Mouse (Mus musculus): ENCODE data around the gene Tbc1d2.
"Not testable (repeated sequence)": the region's sequence is repeated elsewhere in the genome, so short reads cannot be mapped to it uniquely, and the experiment has no call there.

Gene Tbc1d2

DNA sequence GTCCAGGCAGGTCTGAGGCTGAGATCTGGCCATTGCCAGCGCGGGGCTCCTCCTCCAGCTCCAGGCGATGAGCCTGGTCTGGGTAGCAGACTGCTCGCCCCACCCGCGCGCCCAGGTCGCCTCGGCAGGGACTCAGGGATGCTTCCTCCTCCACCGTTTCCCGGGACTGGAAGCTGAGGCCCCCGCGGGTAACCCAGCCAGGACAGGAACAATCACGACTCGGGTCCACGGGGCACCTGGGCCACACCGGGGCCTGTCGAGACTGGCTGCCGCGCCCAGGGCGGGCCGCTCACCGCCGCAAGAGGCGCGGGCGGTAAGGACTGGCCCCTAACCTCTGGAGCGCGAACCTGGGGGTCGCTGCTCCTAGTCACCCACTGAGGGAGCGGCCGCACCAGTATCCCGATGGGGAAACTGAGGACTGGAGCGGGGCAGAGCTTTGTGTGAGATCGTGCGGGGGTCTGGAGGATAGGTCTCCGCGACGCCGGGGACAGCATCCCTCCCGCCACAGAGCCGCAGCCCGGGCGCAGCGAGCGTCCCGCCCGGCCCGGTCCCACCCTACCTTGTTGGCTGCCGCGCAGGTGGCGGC lies 48.7 kb downstream of the Tbc1d2 start:
- no peak for DNase-seq (ENCODE audit: low spot score)

DNA sequence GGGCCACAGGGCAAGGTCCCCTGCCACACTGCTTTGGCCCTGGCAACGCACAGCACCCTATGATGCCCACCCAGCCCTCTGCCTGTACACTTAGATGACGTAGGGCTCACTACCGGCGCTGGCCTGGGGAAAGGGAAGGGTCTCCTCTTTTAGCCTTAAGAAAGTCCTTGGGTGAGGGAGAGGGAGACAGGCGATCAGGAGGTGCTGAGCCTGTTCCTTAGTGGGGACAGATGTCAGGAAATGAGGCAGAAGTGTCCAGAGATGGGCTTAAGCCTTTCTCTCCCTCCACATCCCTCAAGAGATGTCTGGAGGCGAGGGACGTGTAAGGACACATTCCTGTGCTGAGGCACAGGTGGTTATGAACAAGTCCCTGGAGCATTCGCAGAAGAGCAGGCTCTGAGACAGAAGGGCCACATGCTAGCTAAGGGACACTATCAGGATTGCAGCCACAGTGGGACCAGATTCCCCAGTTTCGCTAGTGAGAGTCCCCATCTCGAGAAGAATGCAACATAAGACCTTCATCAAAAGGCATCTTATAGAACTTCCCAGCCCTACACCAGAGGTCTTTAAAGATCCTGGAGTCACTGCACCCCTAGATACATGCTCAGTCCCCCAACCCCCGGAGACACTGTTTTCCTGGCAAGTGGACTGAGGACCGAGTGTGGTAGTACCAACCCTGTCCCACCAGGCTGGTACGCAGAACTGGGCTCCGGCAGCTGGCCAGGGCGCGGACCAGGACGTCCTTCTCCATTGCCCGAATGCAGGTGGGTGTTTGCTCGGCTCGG lies 49.3 kb downstream of the Tbc1d2 start:
- DNase-seq (ENCODE audit: low spot score) = no peak

DNA sequence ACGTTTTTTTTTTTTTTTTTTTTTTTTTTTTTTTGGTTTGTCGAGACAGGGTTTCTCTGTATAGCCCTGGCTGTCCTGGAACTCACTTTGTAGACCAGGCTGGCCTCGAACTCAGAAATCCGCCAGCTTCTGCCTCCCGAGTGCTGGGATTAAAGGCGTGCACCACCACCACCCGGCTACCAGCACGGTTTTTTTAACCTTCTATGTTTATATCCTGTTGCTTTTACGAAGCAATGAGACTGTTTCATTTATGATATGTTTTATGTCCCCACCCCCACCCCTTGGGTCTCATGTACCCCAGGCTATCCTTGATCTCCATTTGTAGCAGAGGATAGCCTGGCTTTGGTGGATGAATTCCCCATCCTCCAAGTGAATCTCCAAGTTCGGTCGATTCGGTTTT lies 50.4 kb downstream of the Tbc1d2 start:
- DNase-seq (ENCODE audit: low spot score) = not testable (repeated sequence)

DNA sequence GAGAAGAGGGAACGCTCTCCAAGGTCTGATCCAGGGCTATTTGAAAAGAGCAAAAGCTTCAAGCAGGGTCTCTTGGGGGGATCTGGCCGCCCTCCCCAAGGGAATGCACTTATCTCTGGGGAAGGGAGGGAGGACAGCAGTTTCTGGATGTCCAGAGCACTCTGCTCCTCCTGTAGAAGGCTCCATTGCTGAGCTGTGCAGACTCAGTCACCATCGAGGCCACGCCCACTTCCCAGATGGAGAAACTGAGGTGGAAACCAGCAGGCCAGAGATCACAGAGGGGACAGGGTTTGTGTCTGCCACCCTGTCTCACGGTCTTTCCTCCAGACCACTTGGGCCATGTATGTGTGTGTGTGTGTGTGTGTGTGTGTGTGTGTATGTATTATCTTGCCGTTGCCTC lies 51.0 kb downstream of the Tbc1d2 start:
- no peak for DNase-seq (ENCODE audit: low spot score)

DNA sequence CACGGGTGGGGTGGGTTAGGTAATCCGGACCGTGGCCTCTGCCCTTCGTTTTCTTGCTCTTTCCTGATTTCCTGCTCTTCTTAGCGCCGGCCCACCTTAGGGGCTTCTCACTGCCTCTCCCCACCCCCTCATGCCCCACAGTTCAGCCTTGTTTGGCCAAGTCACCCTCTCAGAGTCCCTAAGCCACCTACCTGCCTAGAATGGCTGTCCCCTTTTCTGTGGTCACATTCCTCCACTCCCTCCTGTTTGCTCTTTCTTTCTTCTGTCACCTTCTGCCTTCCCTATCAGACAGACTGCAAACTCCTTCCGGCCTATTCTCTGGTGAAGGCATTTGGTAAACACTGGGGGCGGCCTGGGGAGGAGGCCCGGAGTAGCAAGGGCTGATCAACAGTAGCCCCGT lies 51.9 kb downstream of the Tbc1d2 start:
- DNase-seq (ENCODE audit: low spot score) = no peak

DNA sequence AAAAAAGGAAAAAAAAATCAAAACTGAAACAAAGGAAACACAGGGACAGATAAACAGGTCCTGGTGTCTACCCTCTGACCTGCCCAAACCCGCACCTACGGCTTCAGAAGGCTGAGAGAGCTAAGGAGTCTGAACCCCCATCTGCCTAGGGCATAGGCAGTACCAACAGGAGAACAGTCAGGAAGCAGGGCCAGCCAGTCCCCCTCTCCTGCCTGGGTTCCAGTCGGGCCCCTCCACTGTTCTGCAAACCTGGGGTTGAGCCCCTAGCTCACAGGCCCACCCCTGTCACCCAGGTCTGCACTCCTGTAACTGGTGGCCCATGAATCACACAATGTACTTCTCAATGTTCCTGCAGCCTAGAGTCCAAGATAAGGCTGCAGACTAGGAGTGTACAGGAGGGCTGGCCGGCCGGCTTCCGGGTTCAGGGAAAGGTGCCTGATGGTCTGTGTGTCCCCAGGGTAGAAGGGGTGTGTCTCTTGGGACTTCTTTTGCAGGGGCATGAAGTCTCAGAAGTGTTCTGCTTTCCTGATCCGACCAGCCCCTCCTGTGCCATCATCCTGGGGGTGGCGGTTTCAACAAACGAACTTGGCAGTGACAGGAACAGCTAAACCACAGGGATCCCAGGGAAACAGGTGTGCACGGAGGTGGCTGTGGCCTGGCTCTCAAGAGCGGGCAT lies 52.6 kb downstream of the Tbc1d2 start:
- DNase-seq (ENCODE audit: low spot score) = no peak

DNA sequence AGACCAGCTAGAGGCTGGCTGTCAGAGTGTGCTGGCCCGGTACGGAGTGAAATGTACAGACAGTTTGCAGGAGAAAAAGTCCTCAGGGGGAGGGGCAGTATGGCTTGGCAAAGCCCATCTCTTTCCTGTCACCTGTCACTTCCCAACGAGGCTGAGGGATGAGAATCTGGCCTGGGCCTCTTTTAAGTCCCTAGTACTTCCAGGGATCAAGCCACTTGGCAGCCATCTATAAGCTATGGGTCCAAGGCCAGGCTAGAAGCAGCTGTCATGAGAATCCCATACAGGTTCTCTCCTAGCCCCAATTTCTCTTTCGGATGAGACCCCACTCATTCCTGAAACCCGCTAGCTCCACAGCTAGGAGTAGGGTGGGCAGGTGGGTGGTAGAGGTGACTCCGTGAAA lies 53.6 kb downstream of the Tbc1d2 start:
- no peak for DNase-seq (ENCODE audit: low spot score)

DNA sequence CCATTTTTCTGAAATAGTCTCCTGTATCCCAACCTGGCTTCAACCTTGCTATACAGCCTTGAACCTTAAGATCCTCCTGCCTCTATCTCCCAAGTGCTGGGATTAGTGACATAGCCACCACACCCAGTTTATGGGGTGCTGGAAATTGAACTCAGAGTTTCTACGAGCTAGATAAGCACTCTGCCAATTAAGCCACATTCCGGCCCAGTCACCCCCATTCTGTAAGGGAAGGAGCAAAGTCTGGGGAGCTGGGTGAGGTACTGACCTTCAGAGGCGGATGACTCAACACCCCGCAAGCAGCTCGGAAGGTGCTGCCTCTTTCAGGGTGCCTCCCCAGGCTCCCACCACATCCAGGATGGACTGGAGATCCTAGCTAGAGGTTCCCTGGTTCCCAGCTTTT lies 55.9 kb downstream of the Tbc1d2 start:
- no peak for DNase-seq (ENCODE audit: low spot score)

DNA sequence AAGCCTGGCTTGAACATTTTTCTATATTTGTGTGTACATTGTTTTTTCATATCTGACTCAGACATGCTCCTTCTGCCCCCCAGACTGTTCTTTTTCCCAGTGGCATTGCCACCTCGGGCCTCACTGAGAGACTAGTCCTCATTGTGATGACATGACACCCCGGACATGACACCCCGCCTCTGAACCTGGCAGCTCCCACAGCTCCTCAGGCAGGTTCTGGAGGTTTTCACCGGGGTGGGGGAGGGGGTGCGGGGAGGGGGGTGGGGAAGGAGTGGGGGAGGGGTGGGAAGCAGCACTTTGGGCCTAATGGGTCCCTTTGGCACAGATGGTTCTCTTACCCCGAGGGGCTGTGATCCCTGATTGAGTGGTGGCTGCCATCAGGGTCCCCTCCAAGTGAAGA lies 56.5 kb downstream of the Tbc1d2 start:
- no peak for DNase-seq (ENCODE audit: low spot score)

DNA sequence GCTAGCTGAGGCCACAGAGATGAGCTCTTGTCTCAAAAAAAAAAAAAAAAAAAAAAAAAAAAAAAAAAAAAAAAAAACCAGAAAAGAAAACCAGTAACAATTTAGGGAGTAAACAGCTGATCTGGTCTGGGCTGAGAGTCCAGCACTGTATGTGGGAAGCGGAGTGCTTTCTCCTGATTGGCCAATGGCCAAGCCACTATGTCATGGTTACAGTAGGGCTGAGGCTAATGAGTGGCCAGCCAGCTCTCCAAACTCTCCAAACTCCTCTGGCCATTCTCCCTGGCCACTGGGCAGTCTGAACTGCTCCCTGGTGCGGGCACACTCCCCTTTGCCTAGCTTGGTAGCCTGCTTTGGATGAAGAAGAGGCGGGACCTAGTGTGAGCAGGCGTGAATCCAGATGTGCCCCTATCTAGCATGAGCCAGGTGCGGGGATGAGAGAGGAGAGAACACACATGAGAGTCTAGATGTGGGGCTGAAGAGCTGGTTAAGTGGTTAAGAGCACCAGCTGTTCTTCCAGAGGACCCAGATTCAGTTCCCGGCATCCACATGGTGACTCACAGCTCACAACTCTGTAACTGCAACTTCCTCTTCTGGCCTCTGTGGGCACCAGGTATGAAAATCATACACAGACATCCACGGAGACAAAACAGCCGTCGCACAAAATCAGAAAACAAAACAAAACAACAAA lies 58.0 kb downstream of the Tbc1d2 start:
- no peak for DNase-seq (ENCODE audit: low spot score)

DNA sequence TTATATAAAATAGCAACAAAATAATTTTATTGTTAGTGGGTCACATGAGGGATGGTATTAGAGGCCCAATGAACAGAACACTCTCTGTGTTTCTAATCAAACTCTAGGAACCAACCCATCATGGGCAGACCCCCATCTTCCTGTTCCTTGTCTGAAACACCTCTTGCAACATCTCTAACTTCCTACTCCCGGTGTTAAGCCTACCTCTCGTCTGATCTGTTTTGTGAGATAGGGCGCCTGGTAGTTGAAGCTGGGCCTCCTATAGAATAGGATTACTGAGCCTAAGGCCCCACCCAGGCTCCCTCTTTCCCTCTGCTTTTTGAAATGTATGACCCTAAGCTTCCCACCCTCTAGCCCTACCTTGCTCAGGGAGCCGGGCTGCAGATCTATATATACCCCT lies 59.2 kb downstream of the Tbc1d2 start:
- DNase-seq (ENCODE audit: low spot score) = no peak

DNA sequence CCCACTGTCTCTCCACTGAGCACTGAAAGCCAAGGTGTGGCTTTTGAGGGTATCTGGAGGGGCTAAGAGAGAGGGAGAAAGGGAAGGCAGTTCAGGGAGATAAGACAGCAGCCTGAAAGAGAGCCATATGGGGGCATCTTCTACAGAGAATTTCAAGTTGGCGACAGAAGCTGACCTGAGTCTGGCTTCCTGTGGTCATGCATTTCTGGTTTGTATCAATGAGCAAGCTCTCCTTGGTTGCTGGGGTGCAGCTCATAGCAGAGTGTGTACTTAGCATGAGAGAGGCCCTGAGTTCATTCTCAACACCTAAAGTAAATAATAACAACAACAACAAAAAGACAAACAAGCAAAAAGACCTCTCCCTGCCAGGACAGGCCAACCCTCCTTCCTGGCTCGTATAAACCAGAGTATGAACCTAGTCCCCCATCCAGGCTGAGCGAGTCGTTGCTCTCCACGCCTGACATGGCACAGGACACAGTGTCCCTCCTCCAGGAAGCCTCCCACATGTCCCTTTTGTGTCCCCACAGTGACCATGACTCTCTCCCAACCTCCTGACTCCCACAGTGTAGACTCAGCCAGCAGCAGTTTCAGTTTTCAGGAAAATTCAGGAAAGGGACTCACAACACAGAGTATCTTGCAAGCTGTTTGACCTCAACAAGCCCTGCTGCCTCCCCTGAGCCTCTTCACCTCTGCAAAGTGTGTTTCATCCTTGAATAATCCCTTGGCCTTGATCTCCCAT lies 59.9 kb downstream of the Tbc1d2 start:
- no peak for DNase-seq (ENCODE audit: low spot score)

DNA sequence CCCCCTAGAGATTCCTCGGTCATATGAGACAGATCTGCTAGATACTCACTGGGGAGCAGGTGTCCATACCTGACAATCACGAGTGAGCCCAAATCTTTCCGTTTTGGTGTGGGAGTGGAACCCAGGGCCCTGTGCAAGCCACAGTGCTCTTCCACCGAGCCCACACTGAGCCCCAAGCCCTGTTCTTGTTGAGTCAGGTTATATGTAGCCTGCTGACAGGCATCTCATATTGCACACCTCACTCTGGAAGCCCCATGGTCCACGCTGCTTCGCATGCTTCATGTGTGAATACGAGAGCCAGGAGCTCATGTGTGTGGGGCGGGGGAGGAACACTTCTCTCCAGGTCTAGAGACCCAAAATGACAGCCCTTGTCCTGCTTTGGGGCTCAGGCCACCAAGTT lies 60.9 kb downstream of the Tbc1d2 start:
- DNase-seq (ENCODE audit: low spot score) = no peak

DNA sequence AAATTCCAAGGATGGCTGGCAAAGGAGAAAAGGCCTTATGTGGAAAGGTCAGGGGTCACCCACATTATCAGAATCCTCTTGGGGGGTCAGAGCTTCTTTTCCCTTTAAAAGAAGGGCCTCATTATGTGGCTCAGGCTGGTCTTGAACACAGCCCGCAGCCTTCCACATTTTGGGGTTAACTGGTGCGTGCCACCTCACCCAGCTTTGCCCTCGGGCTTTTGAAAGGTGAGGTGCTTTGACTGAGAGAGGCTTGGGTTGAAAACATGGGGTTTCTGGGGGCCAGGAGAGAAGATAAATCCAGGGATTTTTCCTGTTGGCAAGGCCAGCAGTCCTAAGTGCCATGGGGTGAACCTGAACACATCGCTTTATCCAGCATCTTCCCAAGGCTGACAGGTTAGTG lies 63.5 kb downstream of the Tbc1d2 start:
- DNase-seq (ENCODE audit: low spot score) = no peak

DNA sequence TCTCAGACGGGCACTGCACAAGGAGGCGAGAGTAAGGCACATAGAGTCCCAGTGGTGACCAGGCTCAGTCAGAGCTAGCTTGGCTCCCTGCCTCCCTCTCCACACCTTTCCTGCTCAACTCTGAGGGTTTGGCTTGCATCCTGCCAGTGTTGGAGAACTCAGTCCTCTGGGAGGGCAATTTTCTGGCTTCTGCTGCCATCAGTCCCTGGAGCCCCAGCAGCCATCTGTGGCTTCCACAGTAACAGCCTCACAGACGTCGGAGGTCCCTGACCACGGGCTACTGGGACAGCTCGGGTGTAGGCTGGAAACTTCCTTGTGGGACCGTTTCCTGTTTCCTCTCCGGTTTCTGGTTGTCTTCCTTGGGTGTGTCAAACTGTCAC lies 64.2 kb downstream of the Tbc1d2 start:
- DNase-seq (ENCODE audit: low spot score) = no peak

DNA sequence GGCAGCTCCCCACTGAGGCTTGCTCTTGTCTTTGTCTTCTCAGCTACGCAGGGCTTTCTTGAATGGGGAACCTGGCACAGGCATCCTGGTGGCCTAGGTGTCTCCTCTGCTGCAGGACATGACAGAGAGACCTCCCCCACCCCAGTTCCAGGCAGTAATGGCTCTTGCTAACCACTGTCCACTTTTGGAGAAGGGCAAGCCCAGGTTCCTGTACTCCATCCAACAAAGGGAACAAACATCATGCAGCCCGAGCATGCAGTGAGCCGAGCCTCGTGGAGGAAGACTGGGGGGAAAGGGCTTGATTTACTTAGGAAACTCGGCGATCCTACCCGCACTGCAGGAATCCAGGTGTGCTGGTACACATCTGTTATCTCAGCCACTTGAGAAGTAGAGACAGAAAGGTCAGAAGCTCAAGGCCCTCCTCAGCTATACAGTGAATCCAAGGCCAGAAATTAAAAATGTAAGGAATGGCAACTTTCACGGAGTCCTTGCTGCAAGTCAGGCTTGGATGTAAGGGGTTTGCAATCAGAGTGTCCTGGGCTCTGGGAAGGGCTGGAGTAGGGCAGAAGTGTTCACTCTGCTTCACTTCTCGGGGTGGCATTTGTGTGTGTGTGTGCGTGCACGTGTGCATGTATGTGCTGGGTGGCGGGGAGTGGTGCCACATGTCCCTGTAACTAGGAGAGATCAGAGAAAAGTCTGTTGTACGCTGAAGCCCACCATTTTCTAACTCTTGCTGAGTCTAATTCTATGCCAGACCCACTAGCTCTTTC lies 64.8 kb downstream of the Tbc1d2 start:
- DNase-seq (ENCODE audit: low spot score) = no peak

DNA sequence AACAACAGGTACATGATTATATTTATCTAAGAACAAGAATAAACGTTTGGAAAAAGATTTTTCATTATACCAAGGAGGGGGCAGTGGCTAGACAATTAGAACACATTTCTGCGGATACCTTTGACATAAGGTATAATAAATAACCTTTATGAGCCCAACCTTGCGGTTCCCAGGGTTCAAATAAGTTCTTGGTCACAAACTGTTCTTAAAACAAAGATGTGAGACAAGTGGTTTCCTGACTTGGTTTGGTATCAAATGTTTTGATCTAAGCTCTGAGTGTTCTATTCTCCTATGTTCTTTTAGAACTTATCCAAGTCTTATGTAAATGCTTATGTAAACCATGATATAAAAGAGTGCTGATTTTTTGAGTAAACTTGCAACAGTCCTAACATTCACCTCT lies 65.5 kb downstream of the Tbc1d2 start:
- not testable (repeated sequence) for DNase-seq (ENCODE audit: low spot score)

DNA sequence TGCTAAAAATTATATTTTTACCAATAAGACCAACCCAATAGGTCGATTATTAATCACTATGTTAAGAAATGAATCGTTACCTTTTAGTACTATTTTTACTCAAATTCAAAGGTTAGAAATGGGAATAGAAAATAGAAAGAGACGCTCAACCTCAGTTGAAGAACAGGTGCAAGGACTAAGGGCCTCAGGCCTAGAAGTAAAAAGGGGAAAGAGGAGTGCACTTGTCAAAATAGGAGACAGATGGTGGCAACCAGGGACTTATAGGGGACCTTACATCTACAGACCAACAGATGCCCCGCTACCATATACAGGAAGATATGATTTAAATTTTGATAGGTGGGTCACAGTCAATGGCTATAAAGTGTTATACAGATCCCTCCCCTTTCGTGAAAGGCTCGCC lies 65.9 kb downstream of the Tbc1d2 start:
- DNase-seq (ENCODE audit: low spot score) = not testable (repeated sequence)

DNA sequence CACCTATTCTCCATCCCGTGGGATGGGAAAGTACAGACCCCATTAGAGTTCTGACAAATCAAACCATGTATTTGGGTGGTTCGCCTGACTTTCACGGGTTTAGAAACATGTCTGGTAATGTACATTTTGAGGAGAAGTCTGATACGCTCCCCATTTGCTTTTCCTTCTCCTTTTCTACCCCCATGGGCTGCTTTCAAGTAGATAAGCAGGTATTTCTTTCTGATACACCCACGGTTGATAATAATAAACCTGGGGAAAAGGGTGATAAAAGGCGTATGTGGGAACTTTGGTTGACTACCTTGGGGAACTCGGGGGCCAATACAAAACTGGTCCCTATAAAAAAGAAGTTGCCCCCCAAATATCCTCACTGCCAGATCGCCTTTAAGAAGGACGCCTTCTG lies 68.0 kb downstream of the Tbc1d2 start:
- not testable (repeated sequence) for DNase-seq (ENCODE audit: low spot score)

DNA sequence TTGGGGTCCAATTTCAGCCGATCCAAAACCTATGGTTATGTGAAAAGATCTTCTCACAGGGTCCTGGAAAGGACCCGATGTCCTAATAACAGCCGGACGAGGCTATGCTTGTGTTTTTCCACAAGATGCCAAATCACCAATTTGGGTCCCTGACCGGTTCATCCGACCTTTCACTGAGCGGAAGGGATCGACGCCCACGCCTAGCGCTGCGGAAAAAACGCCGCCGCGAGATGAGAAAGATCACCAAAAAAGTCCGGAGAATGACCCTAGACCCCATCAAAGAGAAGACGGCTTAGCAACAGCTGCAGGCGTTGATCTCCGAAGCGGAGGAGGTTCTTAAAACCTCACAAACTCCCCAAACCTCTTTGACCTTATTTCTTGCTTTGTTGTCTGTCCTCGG lies 68.4 kb downstream of the Tbc1d2 start:
- not testable (repeated sequence) for DNase-seq (ENCODE audit: low spot score)

DNA sequence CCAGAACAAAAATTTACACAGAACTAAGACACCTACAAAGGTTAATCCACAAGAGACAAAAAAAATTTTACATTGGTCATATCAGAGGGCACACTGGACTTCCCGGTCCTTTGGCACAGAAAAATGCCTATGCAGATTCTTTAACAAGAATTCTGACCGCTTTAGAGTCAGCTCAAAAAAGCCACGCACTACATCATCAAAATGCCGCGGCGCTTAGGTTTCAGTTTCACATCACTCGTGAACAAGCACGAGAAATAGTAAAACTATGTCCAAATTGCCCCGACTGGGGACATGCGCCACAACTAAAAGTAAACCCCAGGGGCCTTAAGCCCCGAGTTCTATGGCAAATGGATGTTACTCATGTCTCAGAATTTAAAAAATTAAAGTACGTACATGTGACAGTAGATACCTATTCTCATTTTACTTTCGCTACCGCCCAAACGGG lies 69.2 kb downstream of the Tbc1d2 start:
- DNase-seq (ENCODE audit: low spot score) = not testable (repeated sequence)
